ENCODE assay signal across 8 mouse cellular contexts in the genomic region with DNA sequence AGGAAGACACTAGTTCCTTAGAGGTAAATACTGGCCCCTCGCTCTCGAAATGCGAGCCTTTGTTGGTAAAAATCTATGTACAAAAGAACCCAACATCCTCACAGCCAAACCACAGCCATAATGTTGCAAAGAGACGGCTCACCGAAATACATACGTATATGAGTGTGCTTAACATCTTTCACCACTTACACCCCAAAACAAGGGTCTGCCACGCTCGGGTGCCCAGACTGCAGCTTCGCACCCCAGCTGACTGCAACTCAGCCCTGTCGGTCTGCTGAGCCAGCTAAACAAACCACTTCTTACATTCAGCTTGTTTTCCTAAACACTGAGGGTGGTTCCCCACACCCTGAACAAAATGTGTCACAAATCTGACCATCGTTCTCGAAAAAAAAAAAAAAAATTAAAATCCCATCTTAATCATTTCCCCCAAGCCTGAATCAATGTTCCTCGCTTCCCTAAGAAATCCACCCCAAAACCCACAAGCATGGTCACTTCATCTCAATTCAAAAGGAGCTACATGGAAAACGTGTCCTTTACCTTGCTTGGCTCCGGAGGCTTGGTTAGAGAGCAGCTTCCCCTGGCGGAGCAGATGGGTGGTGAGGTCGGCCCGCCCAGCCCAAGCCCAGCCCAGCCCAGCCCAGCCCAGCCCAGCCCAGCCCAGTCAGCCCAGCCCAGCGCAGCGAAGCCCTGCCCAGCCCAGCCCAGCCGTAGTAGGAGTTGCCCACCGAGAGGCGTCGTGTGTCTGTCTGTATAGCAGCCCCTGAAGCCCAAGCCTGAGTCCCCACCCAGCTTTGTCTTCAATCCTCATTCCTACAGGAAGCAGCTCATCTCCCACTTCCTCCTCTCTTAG. TPM values are rescaled to one million over a fixed set of nuclear protein-coding genes. Genes with fewer than 3 reads are reported as not detected.
A peak's percentile ranks its signal among the peaks of the same experiment; 100 is the strongest.
DNase-seq lines count a peak whose midpoint lies in the region; ATAC-seq lines count a peak whose summit lies in the region.

No protein-coding gene starts in this region.

- H3K4me1 ChIP-seq in embryonic facial prominence, embryonic 13.5 days = peaks cover 22% of the 10 kb centered on the region
- peaks cover 29% of the 10 kb centered on the region for H3K4me1 ChIP-seq in heart, embryonic 10.5 days
- H3K4me1 ChIP-seq in liver, embryonic 11.5 days (replicated peaks; ENCODE audit: control insufficient read depth, insufficient read depth, low read length) = peaks cover 11% of the 10 kb centered on the region

- ATAC-seq in embryonic facial prominence, embryonic 13.5 days (ENCODE audit: insufficient number of reproducible peaks, insufficient read depth, low FRiP score, low TSS enrichment, low read depth) = peak; percentile 94
- peak; percentile 91 for ATAC-seq in liver, embryonic 11.5 days (replicated peaks; ENCODE audit: low FRiP score)

- WGBS in embryonic facial prominence, embryonic 13.5 days = under 1% methylated on average over 24 of the region's 24 CpGs
- WGBS in heart, embryonic 10.5 days = 1% methylated on average over 24 of the region's 24 CpGs
- WGBS in liver, embryonic 11.5 days = under 1% methylated on average over 24 of the region's 24 CpGs

- peak; percentile 80 for DNase-seq in CD4-positive helper T cell, adult 2 months (ENCODE audit: low read depth, low spot score)
- peak; percentile 85 for DNase-seq in adrenal gland, postnatal 14 days
- peak; percentile 93 for DNase-seq in heart, embryonic 10.5 days (ENCODE audit: low spot score)
- peak; percentile 48 for DNase-seq in kidney, adult 9 months
- DNase-seq in liver, embryonic 11.5 days (ENCODE audit: low spot score) = peak; percentile 81
- peak; percentile 39 to 64 for DNase-seq in monocyte, adult 2 months (ENCODE audit: low read depth in 1 of 2, low spot score in 2 of 2)
- DNase-seq in spleen, postnatal 4 days (ENCODE audit: low spot score in 2 of 2) = peak; percentile 61 to 81

- no peaks in the 10 kb centered on the region for H3K9me3 ChIP-seq in embryonic facial prominence, embryonic 13.5 days
- no peaks in the 10 kb centered on the region for H3K9me3 ChIP-seq in heart, embryonic 10.5 days
- no peaks in the 10 kb centered on the region for H3K9me3 ChIP-seq in liver, embryonic 11.5 days (ENCODE audit: control insufficient read depth, low read length)

- H3K4me2 ChIP-seq in embryonic facial prominence, embryonic 13.5 days = peak overlapping the region; percentile 74
- H3K4me2 ChIP-seq in liver, embryonic 11.5 days = peak overlapping the region; percentile 73

- no peaks in the 10 kb centered on the region for H3K27me3 ChIP-seq in embryonic facial prominence, embryonic 13.5 days
- no peaks in the 10 kb centered on the region for H3K27me3 ChIP-seq in heart, embryonic 10.5 days (ENCODE audit: insufficient read depth, poor library complexity, severe bottlenecking)
- H3K27me3 ChIP-seq in liver, embryonic 11.5 days (replicated peaks; ENCODE audit: control insufficient read depth, insufficient read depth, low read length) = 0 out of 2 replicates have a peak, but pooled peaks cover 5% of the 10 kb centered on the region

- H3K9ac ChIP-seq in embryonic facial prominence, embryonic 13.5 days = peak overlapping the region; percentile 78
- peak overlapping the region; percentile 47 for H3K9ac ChIP-seq in liver, embryonic 11.5 days (ENCODE audit: low read depth, low read length)

- H3K27ac ChIP-seq in embryonic facial prominence, embryonic 13.5 days = peak overlapping the region; percentile 93
- H3K27ac ChIP-seq in heart, embryonic 10.5 days = peak overlapping the region; percentile 88
- H3K27ac ChIP-seq in liver, embryonic 11.5 days (ENCODE audit: low read depth, low read length) = peak overlapping the region; percentile 52; the same call in 1 of the 2 replicates

- H3K4me3 ChIP-seq in embryonic facial prominence, embryonic 13.5 days = peak overlapping the region; percentile 57
- peak overlapping the region; percentile 64 for H3K4me3 ChIP-seq in heart, embryonic 10.5 days
- peak overlapping the region; percentile 47 for H3K4me3 ChIP-seq in liver, embryonic 11.5 days (ENCODE audit: low read depth, low read length)

- no peaks in the 10 kb centered on the region for H3K36me3 ChIP-seq in embryonic facial prominence, embryonic 13.5 days
- H3K36me3 ChIP-seq in heart, embryonic 10.5 days = no peaks in the 10 kb centered on the region
- H3K36me3 ChIP-seq in liver, embryonic 11.5 days (ENCODE audit: control insufficient read depth, insufficient read depth, low read length) = no peaks in the 10 kb centered on the region

RNA-seq across cellular contexts. Expression of gene Gng2, which starts 0.8 kb away (rescaled TPM):
- 32.7 and 44.4 TPM in 2 replicates for total RNA-seq in adrenal gland, postnatal 14 days (2021)
- 63.0 and 71.4 TPM in 2 replicates for polyA plus RNA-seq in embryonic facial prominence, embryonic 13.5 days (2015; fragmentation: Nextera tagmentation; extraction: Ambion mirVana)
- 33.9 and 61.6 TPM in 2 replicates for polyA plus RNA-seq in heart, embryonic 10.5 days (2016; fragmentation: Nextera tagmentation; extraction: Ambion mirVana)
- 23.7 and 32.7 TPM in 2 replicates for polyA plus RNA-seq in liver, embryonic 11.5 days (2014; fragmentation: Nextera tagmentation; extraction: Ambion mirVana)

Comparison
In these comparisons a context has a peak if more than half of its experiments do, and no peak if none do; other contexts are left out.
1. Peak in every context shown above with its lines: DNase-seq, ATAC-seq, H3K4me3 ChIP-seq and H3K27ac ChIP-seq.